In the genomic region with DNA sequence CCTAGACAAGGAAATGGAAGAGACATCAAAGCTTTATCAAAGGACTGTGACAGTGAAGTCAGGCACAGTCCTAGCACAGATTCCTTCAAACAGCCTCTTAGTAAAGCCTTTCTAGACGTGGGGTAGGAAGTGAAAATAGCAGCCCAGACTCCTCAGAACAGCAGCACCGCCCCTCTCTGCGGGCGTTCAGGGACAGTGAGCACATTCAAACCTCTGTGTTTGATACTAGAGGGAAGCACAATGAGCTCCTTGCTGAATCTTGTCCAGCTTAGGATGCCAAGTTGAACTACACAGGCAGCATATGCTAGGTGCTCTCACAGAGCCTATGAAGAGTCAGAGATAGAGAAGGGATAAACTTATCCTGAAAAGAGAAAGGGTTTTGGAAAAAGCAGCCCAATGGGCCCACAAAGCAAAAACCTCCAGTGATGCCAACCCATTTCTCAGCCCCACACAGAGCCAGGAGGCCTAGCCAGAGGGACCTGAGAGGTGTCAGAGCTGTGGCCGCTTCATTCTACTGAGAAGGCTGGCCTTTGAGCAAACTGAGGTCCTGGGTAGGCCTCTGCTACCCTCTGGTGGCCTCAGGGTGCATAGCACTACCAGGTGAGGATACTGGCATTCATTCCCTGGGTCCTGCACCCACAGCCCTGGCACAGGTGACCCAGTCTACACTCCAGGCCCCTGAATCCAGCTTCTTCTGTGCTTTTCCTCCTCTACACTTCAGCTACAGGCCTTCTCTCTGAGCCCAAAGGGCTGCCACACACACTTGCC, we compare ENCODE assay signal across 9 mouse cellular contexts. TPM values are rescaled to one million over a fixed set of nuclear protein-coding genes. Genes with fewer than 3 reads are reported as not detected.
DNase-seq lines count a peak whose midpoint lies in the region; ATAC-seq and TF ChIP-seq lines count a peak whose summit lies in the region.
"Had no signal": no experiment of that assay in that cellular context is flagged by ENCODE, and none has a peak within 500 bp of the region (broad histone marks: within the 10 kb centered on the region; RNA-seq: fewer than 3 reads in every experiment).

No protein-coding gene starts in this region.

- peaks cover 48% of the 10 kb centered on the region for H3K36me3 ChIP-seq in intestine, postnatal 0 days (ENCODE audit: control insufficient read depth, insufficient read depth)
- H3K36me3 ChIP-seq in liver, adult 2 months (ENCODE audit: control insufficient read depth, insufficient read depth, low read length), result peaks cover 6% of the 10 kb centered on the region
- H3K36me3 ChIP-seq in midbrain, postnatal 0 days (ENCODE audit: insufficient read depth, low read length), result peaks cover 42% of the 10 kb centered on the region
- peaks cover 21% of the 10 kb centered on the region for H3K36me3 ChIP-seq in stomach, embryonic 14.5 days (ENCODE audit: control insufficient read depth, insufficient read depth, low read length)

- H3K4me1 ChIP-seq in intestine, postnatal 0 days (replicated peaks; ENCODE audit: control insufficient read depth, insufficient read depth, low read length), result peaks cover 2% of the 10 kb centered on the region; the same call in 1 of the 2 replicates
- H3K4me1 ChIP-seq in liver, adult 2 months (ENCODE audit: control insufficient read depth, insufficient read depth, low read length), result no peaks in the 10 kb centered on the region
- H3K4me1 ChIP-seq in midbrain, postnatal 0 days (ENCODE audit: insufficient read depth, low read length), result 0 out of 2 replicates have a peak, but pooled peaks cover 5% of the 10 kb centered on the region
- H3K4me1 ChIP-seq in stomach, embryonic 14.5 days (ENCODE audit: control insufficient read depth, insufficient read depth, low read length), result peaks cover 14% of the 10 kb centered on the region; the same call in 1 of the 2 replicates
- H3K4me1 ChIP-seq: limb, embryonic 12.5 days had no signal

- H3K27me3 ChIP-seq in intestine, postnatal 0 days (replicated peaks; ENCODE audit: control insufficient read depth, insufficient read depth, low read length), result no peaks in the 10 kb centered on the region
- no peaks in the 10 kb centered on the region for H3K27me3 ChIP-seq in liver, adult 2 months (ENCODE audit: control insufficient read depth, insufficient read depth, low read length)
- H3K27me3 ChIP-seq in midbrain, postnatal 0 days (ENCODE audit: insufficient read depth, low read length), result no peaks in the 10 kb centered on the region
- no peaks in the 10 kb centered on the region for H3K27me3 ChIP-seq in stomach, embryonic 14.5 days (ENCODE audit: control insufficient read depth, insufficient read depth, low read length)
- H3K27me3 ChIP-seq: limb, embryonic 12.5 days had no signal

- H3K27ac ChIP-seq in intestine, postnatal 0 days (ENCODE audit: low read depth, low read length), result no peak overlapping the region
- no peak overlapping the region for H3K27ac ChIP-seq in liver, adult 2 months (replicated peaks; ENCODE audit: insufficient read depth, low read depth, low read length)
- no peak overlapping the region for H3K27ac ChIP-seq in midbrain, postnatal 0 days (ENCODE audit: low read depth, low read length)
- H3K27ac ChIP-seq in stomach, embryonic 14.5 days (ENCODE audit: low read length), result no peak overlapping the region
- H3K27ac ChIP-seq: limb, embryonic 12.5 days had no signal

- peak; percentile 99 for TF ChIP-seq CTCF in intestine, postnatal 0 days (IDR thresholded peaks at IDR 0.05; ENCODE audit: low read depth)
- TF ChIP-seq CTCF in liver, adult 2 months (IDR thresholded peaks at IDR 0.05; ENCODE audit: low read depth, low read length), result peak; percentile 99
- TF ChIP-seq CTCF in midbrain, postnatal 0 days (IDR thresholded peaks at IDR 0.05), result peak; percentile 93

- H3K4me2 ChIP-seq in intestine, postnatal 0 days (replicated peaks; ENCODE audit: low read depth), result no peak overlapping the region
- H3K4me2 ChIP-seq in midbrain, postnatal 0 days (ENCODE audit: low read depth, low read length, poor library complexity, severe bottlenecking), result no peak overlapping the region
- H3K4me2 ChIP-seq in stomach, embryonic 14.5 days (replicated peaks; ENCODE audit: low read depth, low read length), result no peak overlapping the region
- H3K4me2 ChIP-seq: limb, embryonic 12.5 days had no signal

- 62% methylated on average over 5 of the region's 5 CpGs for WGBS in intestine, postnatal 0 days
- 63% methylated on average over 5 of the region's 5 CpGs for WGBS in liver, adult 2 months
- 67% methylated on average over 5 of the region's 5 CpGs for WGBS in midbrain, postnatal 0 days
- WGBS in stomach, embryonic 14.5 days, result 63% methylated on average over 5 of the region's 5 CpGs

- no peak for TF ChIP-seq POLR2A in liver, adult 2 months (IDR thresholded peaks at IDR 0.05; ENCODE audit: extremely low read depth, insufficient read depth, low read length)

- peak; percentile 46; the same call in 1 of the 2 replicates for ATAC-seq in intestine, postnatal 0 days
- ATAC-seq in midbrain, postnatal 0 days (ENCODE audit: low FRiP score), result 0 out of 2 replicates have a peak, but pooled peaks have one; percentile 27
- 0 out of 2 replicates have a peak, but pooled peaks have one; percentile 51 for ATAC-seq in stomach, embryonic 14.5 days (ENCODE audit: insufficient number of reproducible peaks, insufficient read depth, low FRiP score, low read depth)

- H3K9ac ChIP-seq in intestine, postnatal 0 days (ENCODE audit: low read depth, low read length), result no peak overlapping the region
- H3K9ac ChIP-seq in liver, adult 2 months (ENCODE audit: low read depth, low read length), result no peak overlapping the region
- H3K9ac ChIP-seq in midbrain, postnatal 0 days (replicated peaks; ENCODE audit: low read length, poor library complexity, severe bottlenecking), result no peak overlapping the region
- no peak overlapping the region for H3K9ac ChIP-seq in stomach, embryonic 14.5 days (replicated peaks; ENCODE audit: low read depth, low read length)
- H3K9ac ChIP-seq: limb, embryonic 12.5 days had no signal

- no peaks in the 10 kb centered on the region for H3K9me3 ChIP-seq in intestine, postnatal 0 days (ENCODE audit: control insufficient read depth)
- no peaks in the 10 kb centered on the region for H3K9me3 ChIP-seq in midbrain, postnatal 0 days (ENCODE audit: low read length)
- H3K9me3 ChIP-seq in stomach, embryonic 14.5 days (ENCODE audit: control insufficient read depth, low read depth, low read length), result no peaks in the 10 kb centered on the region
- H3K9me3 ChIP-seq: limb, embryonic 12.5 days had no signal

- no peaks in the 10 kb centered on the region for H3K79me2 ChIP-seq in liver, adult 2 months (ENCODE audit: control insufficient read depth, insufficient read depth, low read length)

- no peak overlapping the region for H3K4me3 ChIP-seq in intestine, postnatal 0 days (ENCODE audit: low read depth, low read length)
- H3K4me3 ChIP-seq in liver, adult 2 months (ENCODE audit: insufficient read depth, low read depth, low read length), result no peak overlapping the region
- no peak overlapping the region for H3K4me3 ChIP-seq in midbrain, postnatal 0 days (ENCODE audit: low read depth, low read length)
- no peak overlapping the region for H3K4me3 ChIP-seq in stomach, embryonic 14.5 days (ENCODE audit: low read depth, low read length)
- H3K4me3 ChIP-seq: limb, embryonic 12.5 days had no signal

- DNase-seq in ovary, postnatal 14 days (ENCODE audit: low spot score), result peak; percentile 64
- DNase-seq in ovary, postnatal 10 days (ENCODE audit: low spot score), result no peak
- peak; percentile 88 to 90 for DNase-seq in cerebellum, postnatal 10 days
- peak; percentile 49 to 53 for DNase-seq in gastrocnemius, adult 8-10 months (ENCODE audit: low spot score in 2 of 2)
- DNase-seq in liver, adult 2 months (ENCODE audit: extremely low read depth, low read depth, low spot score), result peak; percentile 24
- peak; percentile 72 for DNase-seq in midbrain, postnatal 0 days (ENCODE audit: low spot score)

RNA-seq across cellular contexts. Expression of gene Mpg, which starts 12.0 kb away (rescaled TPM):
- 1 to 10 TPM; 3.9 to 5.9 (median 4.8) TPM for total RNA-seq in gastrocnemius, adult 8-10 months (2022)
- 19.2 and 20.9 TPM in 2 replicates for polyA plus RNA-seq in intestine, postnatal 0 days (2015; fragmentation: Nextera tagmentation; extraction: Ambion mirVana)
- 9.0 and 10.3 TPM in 2 replicates for total RNA-seq in liver, adult 2 months (2014; rRNA removed)
- 7.1 and 9.1 TPM in 2 replicates for polyA plus RNA-seq in liver, adult 2 months (2012; rRNA removed)
- 31.7 and 35.0 TPM in 2 replicates for total RNA-seq in midbrain, postnatal 0 days (2014; rRNA removed)
- polyA plus RNA-seq in midbrain, postnatal 0 days (2015; fragmentation: Nextera tagmentation; extraction: Ambion mirVana), result 31.2 and 37.7 TPM in 2 replicates
- polyA plus RNA-seq in stomach, embryonic 14.5 days (2014; fragmentation: Nextera tagmentation; extraction: Ambion mirVana), result 37.9 and 38.4 TPM in 2 replicates

RNA-seq across cellular contexts. Expression of gene Rhbdf1, which starts 16.2 kb away (rescaled TPM):
- total RNA-seq in gastrocnemius, adult 8-10 months (2022), result 10 to 100 TPM; 13.0 to 16.3 (median 14.4) TPM
- 20.7 and 26.1 TPM in 2 replicates for polyA plus RNA-seq in intestine, postnatal 0 days (2015; fragmentation: Nextera tagmentation; extraction: Ambion mirVana)
- total RNA-seq in liver, adult 2 months (2014; rRNA removed), result 3.1 and 3.8 TPM in 2 replicates
- polyA plus RNA-seq in liver, adult 2 months (2012; rRNA removed), result 11.1 and 18.0 TPM in 2 replicates
- 27.4 and 55.6 TPM in 2 replicates for total RNA-seq in midbrain, postnatal 0 days (2014; rRNA removed)
- 17.6 and 21.0 TPM in 2 replicates for polyA plus RNA-seq in midbrain, postnatal 0 days (2015; fragmentation: Nextera tagmentation; extraction: Ambion mirVana)
- 46.1 and 46.5 TPM in 2 replicates for polyA plus RNA-seq in stomach, embryonic 14.5 days (2014; fragmentation: Nextera tagmentation; extraction: Ambion mirVana)

RNA-seq across cellular contexts. Expression of gene Nprl3, which starts 29.2 kb away (rescaled TPM):
- 10 to 100 TPM; 22.9 to 27.2 (median 24.6) TPM for total RNA-seq in gastrocnemius, adult 8-10 months (2022)
- polyA plus RNA-seq in intestine, postnatal 0 days (2015; fragmentation: Nextera tagmentation; extraction: Ambion mirVana), result 19.8 and 20.7 TPM in 2 replicates
- 12.7 and 13.4 TPM in 2 replicates for total RNA-seq in liver, adult 2 months (2014; rRNA removed)
- polyA plus RNA-seq in liver, adult 2 months (2012; rRNA removed), result 46.7 and 65.4 TPM in 2 replicates
- 36.0 and 44.7 TPM in 2 replicates for total RNA-seq in midbrain, postnatal 0 days (2014; rRNA removed)
- polyA plus RNA-seq in midbrain, postnatal 0 days (2015; fragmentation: Nextera tagmentation; extraction: Ambion mirVana), result 35.3 and 38.6 TPM in 2 replicates
- polyA plus RNA-seq in stomach, embryonic 14.5 days (2014; fragmentation: Nextera tagmentation; extraction: Ambion mirVana), result 38.8 and 41.0 TPM in 2 replicates

RNA-seq across cellular contexts. Expression of gene Snrnp25, which starts 33.1 kb away (rescaled TPM):
- 10 to 100 TPM in 2 of 4 experiments, 1 to 10 TPM in 2; 9.4 to 12.5 (median 10.0) TPM for total RNA-seq in gastrocnemius, adult 8-10 months (2022)
- 27.0 and 28.0 TPM in 2 replicates for polyA plus RNA-seq in intestine, postnatal 0 days (2015; fragmentation: Nextera tagmentation; extraction: Ambion mirVana)
- 10.9 and 11.7 TPM in 2 replicates for total RNA-seq in liver, adult 2 months (2014; rRNA removed)
- 6.0 and 7.6 TPM in 2 replicates for polyA plus RNA-seq in liver, adult 2 months (2012; rRNA removed)
- total RNA-seq in midbrain, postnatal 0 days (2014; rRNA removed), result 13.3 and 23.6 TPM in 2 replicates
- 47.8 and 48.9 TPM in 2 replicates for polyA plus RNA-seq in midbrain, postnatal 0 days (2015; fragmentation: Nextera tagmentation; extraction: Ambion mirVana)
- 52.9 and 60.4 TPM in 2 replicates for polyA plus RNA-seq in stomach, embryonic 14.5 days (2014; fragmentation: Nextera tagmentation; extraction: Ambion mirVana)

RNA-seq across cellular contexts. Expression of gene Hba-x, which starts 37.9 kb away (rescaled TPM):
- total RNA-seq in gastrocnemius, adult 8-10 months (2022), result not detected
- 0.23 TPM in 1 of 2 replicates, not detected in the other for polyA plus RNA-seq in intestine, postnatal 0 days (2015; fragmentation: Nextera tagmentation; extraction: Ambion mirVana)
- total RNA-seq in liver, adult 2 months (2014; rRNA removed), result not detected in 2 replicates
- polyA plus RNA-seq in liver, adult 2 months (2012; rRNA removed), result not detected in 2 replicates
- total RNA-seq in midbrain, postnatal 0 days (2014; rRNA removed), result 0.38 TPM in 1 of 2 replicates, not detected in the other
- polyA plus RNA-seq in midbrain, postnatal 0 days (2015; fragmentation: Nextera tagmentation; extraction: Ambion mirVana), result 0.49 TPM in 1 of 2 replicates, not detected in the other
- 93.0 and 133 TPM in 2 replicates for polyA plus RNA-seq in stomach, embryonic 14.5 days (2014; fragmentation: Nextera tagmentation; extraction: Ambion mirVana)
